Mouse (Mus musculus): ENCODE data around the gene Nxf1. TPM values are rescaled to one million over a fixed set of nuclear protein-coding genes. Genes with fewer than 3 reads are reported as not detected.

Gene Nxf1
- polyA plus RNA-seq, 1 experiment from 2014 or later = 198 TPM

- no peaks in the 10 kb centered on the region for H3K27me3 ChIP-seq (ENCODE audit: control insufficient read depth, insufficient read depth, low read length)
- WGBS = 75% methylated on average over 2 of the region's 2 CpGs
Measured at GRCm38 (mm10) chr19:8747368-8747767, 9.5 kb upstream of the Nxf1 start.

DNA sequence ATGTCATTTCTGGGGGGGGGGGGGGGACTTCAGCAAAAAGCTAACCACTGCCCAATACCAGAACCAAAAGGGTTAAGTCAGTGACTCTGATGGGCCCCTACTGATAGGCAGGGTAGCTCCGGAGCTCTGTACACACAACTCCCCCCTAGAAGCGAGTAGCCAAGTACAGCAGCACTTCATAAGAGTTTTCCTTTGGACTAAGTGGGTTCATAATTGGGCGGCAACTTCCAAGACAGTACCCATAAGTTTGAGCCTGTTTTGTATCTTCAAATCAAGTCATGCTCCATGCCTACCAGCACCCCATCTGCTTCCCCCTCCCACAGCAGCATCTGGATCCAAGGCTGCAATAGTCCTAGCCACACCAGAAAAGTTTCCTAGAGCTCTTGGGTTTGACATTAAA lies 1.2 kb upstream of the Nxf1 start:
- Histone ChIP-seq H3K9ac (ENCODE audit: low read depth, low read length) (no peak overlapping the region), H3K36me3 (ENCODE audit: control insufficient read depth, insufficient read depth, low read length) (peaks cover 43% of the 10 kb centered on the region)

More at GRCm38 (mm10) chr19:8747368-8747767, 9.5 kb upstream of the Nxf1 start:
- Histone ChIP-seq H3K4me3 (ENCODE audit: low read length) (no peak overlapping the region), H3K9me3 (ENCODE audit: control insufficient read depth, low read length) (no peaks in the 10 kb centered on the region), H3K4me2 (replicated peaks; ENCODE audit: low read depth, low read length) (no peak overlapping the region), H3K4me1 (ENCODE audit: control insufficient read depth, insufficient read depth, low read length) (peaks cover 7% of the 10 kb centered on the region; the same call in 1 of the 2 replicates), H3K9ac (ENCODE audit: low read depth, low read length) (no peak overlapping the region), H3K36me3 (ENCODE audit: control insufficient read depth, insufficient read depth, low read length) (peaks cover 90% of the 10 kb centered on the region), H3K27ac (ENCODE audit: low read depth, low read length) (no peak overlapping the region)
- ATAC-seq (ENCODE audit: low FRiP score, low TSS enrichment) = no peak

DNA sequence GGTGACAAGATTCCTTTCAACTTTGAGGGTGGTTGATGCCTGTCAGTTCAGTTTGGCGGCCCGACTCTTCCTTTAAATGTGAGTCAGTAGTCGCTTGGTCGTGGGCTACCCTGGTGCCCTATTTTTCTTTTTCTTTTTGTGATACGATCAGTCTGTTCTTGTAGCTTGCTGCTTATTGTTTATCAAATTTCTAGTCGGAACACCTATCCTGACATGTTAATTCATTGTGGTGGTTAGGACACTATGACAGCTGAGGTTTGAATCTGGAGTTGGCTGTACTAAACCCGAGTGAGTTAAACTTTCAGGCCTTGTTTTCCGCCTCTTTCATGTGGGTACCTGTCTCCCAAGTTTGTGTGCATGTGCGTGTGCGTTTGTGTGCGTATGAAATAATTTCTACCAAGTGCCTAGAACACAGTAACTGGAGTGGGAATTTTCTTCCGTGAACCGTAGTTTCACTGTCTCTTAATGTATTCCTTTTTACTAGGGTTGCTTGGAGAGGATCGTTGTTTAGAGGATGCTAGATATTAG lies 662 bp downstream of the Nxf1 start:
- Histone ChIP-seq H3K4me3 (ENCODE audit: low read length) (peak overlapping the region; percentile 96), H3K27ac (ENCODE audit: low read depth, low read length) (peak overlapping the region; percentile 90), H3K36me3 (ENCODE audit: control insufficient read depth, insufficient read depth, low read length) (peaks cover 31% of the 10 kb centered on the region), H3K4me2 (replicated peaks; ENCODE audit: low read depth, low read length) (peak overlapping the region; percentile 81), H3K9me3 (ENCODE audit: control insufficient read depth, low read length) (no peaks in the 10 kb centered on the region), H3K9ac (ENCODE audit: low read depth, low read length) (peak overlapping the region; percentile 95), H3K27me3 (ENCODE audit: control insufficient read depth, insufficient read depth, low read length) (no peaks in the 10 kb centered on the region), H3K4me1 (ENCODE audit: control insufficient read depth, insufficient read depth, low read length) (peaks cover 14% of the 10 kb centered on the region; the same call in 1 of the 2 replicates)
- no peak for ATAC-seq (ENCODE audit: low FRiP score, low TSS enrichment)
- WGBS = 4% methylated on average over 14 of the region's 14 CpGs

More for the DNA sequence above, 1.2 kb upstream of the Nxf1 start:
- Histone ChIP-seq H3K27ac (ENCODE audit: low read depth, low read length) (no peak overlapping the region), H3K27me3 (ENCODE audit: control insufficient read depth, insufficient read depth, low read length) (no peaks in the 10 kb centered on the region), H3K4me1 (ENCODE audit: control insufficient read depth, insufficient read depth, low read length) (peaks cover 14% of the 10 kb centered on the region; the same call in 1 of the 2 replicates), H3K4me2 (replicated peaks; ENCODE audit: low read depth, low read length) (no peak overlapping the region), H3K4me3 (ENCODE audit: low read length) (0 out of 2 replicates have a peak overlapping the region, but pooled peaks have one; percentile 96), H3K9me3 (ENCODE audit: control insufficient read depth, low read length) (no peaks in the 10 kb centered on the region)
- no peak for ATAC-seq (ENCODE audit: low FRiP score, low TSS enrichment)
- WGBS = 71% methylated on average over 3 of the region's 3 CpGs

GRCm38 (mm10) chr19:8758899-8759298 lies 2.0 kb downstream of the Nxf1 start:
- no peak overlapping the region; the same call in 1 of the 2 replicates for H3K4me3 ChIP-seq (ENCODE audit: low read length)
- H3K9ac ChIP-seq (ENCODE audit: low read depth, low read length) = no peak overlapping the region
- peaks cover 14% of the 10 kb centered on the region; the same call in 1 of the 2 replicates for H3K4me1 ChIP-seq (ENCODE audit: control insufficient read depth, insufficient read depth, low read length)
- no peak overlapping the region for H3K27ac ChIP-seq (ENCODE audit: low read depth, low read length)
- WGBS = 90% methylated on average over 2 of the region's 2 CpGs
- no peak for ATAC-seq (ENCODE audit: low FRiP score, low TSS enrichment)
- H3K27me3 ChIP-seq (ENCODE audit: control insufficient read depth, insufficient read depth, low read length) = no peaks in the 10 kb centered on the region
- peaks cover 31% of the 10 kb centered on the region for H3K36me3 ChIP-seq (ENCODE audit: control insufficient read depth, insufficient read depth, low read length)
- H3K9me3 ChIP-seq (ENCODE audit: control insufficient read depth, low read length) = no peaks in the 10 kb centered on the region
- peak overlapping the region; percentile 81; the same call in 1 of the 2 replicates for H3K4me2 ChIP-seq (replicated peaks; ENCODE audit: low read depth, low read length)

DNA sequence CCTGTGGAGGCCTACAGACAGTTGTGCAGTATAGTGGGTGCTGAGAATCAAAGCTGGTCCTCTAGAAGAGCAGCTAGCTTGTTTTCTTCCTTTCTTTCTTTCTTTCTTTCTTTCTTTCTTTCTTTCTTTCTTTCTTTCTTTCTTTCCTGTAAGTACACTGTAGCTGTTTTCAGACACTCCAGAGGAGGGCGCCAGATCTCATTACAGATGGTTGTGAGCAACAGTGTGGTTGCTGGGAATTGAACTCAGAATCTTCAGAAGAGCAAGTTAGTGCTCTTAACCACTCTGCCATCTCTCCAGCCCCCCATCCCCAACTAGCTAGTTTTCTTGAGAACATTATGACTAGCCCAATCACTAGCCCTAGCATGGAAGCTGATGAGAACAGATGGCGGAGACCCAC lies 3.9 kb downstream of the Nxf1 start:
- Histone ChIP-seq H3K27me3 (ENCODE audit: control insufficient read depth, insufficient read depth, low read length) (no peaks in the 10 kb centered on the region), H3K27ac (ENCODE audit: low read depth, low read length) (no peak overlapping the region), H3K4me2 (replicated peaks; ENCODE audit: low read depth, low read length) (no peak overlapping the region), H3K4me3 (ENCODE audit: low read length) (no peak overlapping the region), H3K36me3 (ENCODE audit: control insufficient read depth, insufficient read depth, low read length) (peaks cover 37% of the 10 kb centered on the region), H3K9me3 (ENCODE audit: control insufficient read depth, low read length) (peaks cover 11% of the 10 kb centered on the region), H3K9ac (ENCODE audit: low read depth, low read length) (no peak overlapping the region), H3K4me1 (ENCODE audit: control insufficient read depth, insufficient read depth, low read length) (peaks cover 7% of the 10 kb centered on the region; the same call in 1 of the 2 replicates)
- 91% methylated on average over 2 of the region's 2 CpGs for WGBS
- no peak for ATAC-seq (ENCODE audit: low FRiP score, low TSS enrichment)

- no peak overlapping the region for H3K4me2 ChIP-seq (replicated peaks; ENCODE audit: low read depth, low read length)
- H3K9ac ChIP-seq (ENCODE audit: low read depth, low read length) = no peak overlapping the region
- peaks cover 11% of the 10 kb centered on the region for H3K9me3 ChIP-seq (ENCODE audit: control insufficient read depth, low read length)
- H3K4me1 ChIP-seq (ENCODE audit: control insufficient read depth, insufficient read depth, low read length) = peaks cover 3% of the 10 kb centered on the region; the same call in 1 of the 2 replicates
- 92% methylated on average over 4 of the region's 4 CpGs for WGBS
- no peaks in the 10 kb centered on the region for H3K27me3 ChIP-seq (ENCODE audit: control insufficient read depth, insufficient read depth, low read length)
- H3K36me3 ChIP-seq (ENCODE audit: control insufficient read depth, insufficient read depth, low read length) = peaks cover 61% of the 10 kb centered on the region
- H3K27ac ChIP-seq (ENCODE audit: low read depth, low read length) = no peak overlapping the region
- H3K4me3 ChIP-seq (ENCODE audit: low read length) = no peak overlapping the region
- ATAC-seq (ENCODE audit: low FRiP score, low TSS enrichment) = no peak
Measured at GRCm38 (mm10) chr19:8763276-8763675, 6.4 kb downstream of the Nxf1 start.

DNA sequence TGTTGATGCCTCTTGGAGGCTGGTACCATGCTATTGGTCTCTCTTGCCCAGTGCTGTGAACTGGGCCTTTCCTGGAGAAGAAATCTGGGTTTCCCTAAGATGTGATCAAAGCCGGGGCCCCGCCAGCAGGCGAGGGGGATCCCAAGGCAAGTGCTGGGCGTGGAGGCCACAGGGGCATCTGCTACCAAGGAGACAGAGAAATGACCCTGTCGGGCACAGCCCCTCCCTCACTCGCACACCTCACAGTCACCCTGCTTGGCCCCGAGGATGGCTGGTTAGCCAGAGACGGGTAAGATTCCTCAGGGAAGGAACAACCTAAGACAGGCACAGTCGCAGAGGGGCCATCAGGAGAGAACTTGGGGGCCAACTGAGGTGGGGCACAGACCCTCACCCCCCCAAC lies 8.7 kb downstream of the Nxf1 start:
- no peak overlapping the region for H3K27ac ChIP-seq (ENCODE audit: low read depth, low read length)
- 96% methylated on average over 9 of the region's 9 CpGs for WGBS
- ATAC-seq (ENCODE audit: low FRiP score, low TSS enrichment) = no peak
- H3K4me1 ChIP-seq (ENCODE audit: control insufficient read depth, insufficient read depth, low read length) = 0 out of 2 replicates have a peak, but pooled peaks cover 4% of the 10 kb centered on the region
- H3K9me3 ChIP-seq (ENCODE audit: control insufficient read depth, low read length) = peaks cover 11% of the 10 kb centered on the region
- H3K4me2 ChIP-seq (replicated peaks; ENCODE audit: low read depth, low read length) = no peak overlapping the region
- H3K36me3 ChIP-seq (ENCODE audit: control insufficient read depth, insufficient read depth, low read length) = peaks cover 81% of the 10 kb centered on the region
- H3K9ac ChIP-seq (ENCODE audit: low read depth, low read length) = no peak overlapping the region
- H3K27me3 ChIP-seq (ENCODE audit: control insufficient read depth, insufficient read depth, low read length) = no peaks in the 10 kb centered on the region
- H3K4me3 ChIP-seq (ENCODE audit: low read length) = no peak overlapping the region

- Histone ChIP-seq H3K4me1 (ENCODE audit: control insufficient read depth, insufficient read depth, low read length) (peaks cover 24% of the 10 kb centered on the region), H3K9ac (ENCODE audit: low read depth, low read length) (peak within 1 kb of the TSS; percentile 93), H3K9me3 (ENCODE audit: control insufficient read depth, low read length) (peaks cover under 1% of the 10 kb centered on the region; the same call in 1 of the 2 replicates), H3K4me2 (replicated peaks; ENCODE audit: low read depth, low read length) (peak within 1 kb of the TSS; percentile 75), H3K4me3 (ENCODE audit: low read length) (peak within 1 kb of the TSS; percentile 84), H3K36me3 (ENCODE audit: control insufficient read depth, insufficient read depth, low read length) (peaks cover 58% of the 10 kb centered on the region), H3K27me3 (ENCODE audit: control insufficient read depth, insufficient read depth, low read length) (no peaks in the 10 kb centered on the region), H3K27ac (ENCODE audit: low read depth, low read length) (peak within 1 kb of the TSS; percentile 85)
- 0 out of 2 replicates have a peak, but pooled peaks have one; percentile 38 for ATAC-seq (ENCODE audit: low FRiP score, low TSS enrichment)
- 33% methylated on average over 29 of the region's 29 CpGs for WGBS
Measured at GRCm38 (mm10) chr19:8770567-8771270, 13.8 kb downstream of the Nxf1 start, which contains the start of gene Tmem223. Tmem223 (plus strand) TSS chr19:8770996.

- Histone ChIP-seq H3K36me3 (ENCODE audit: control insufficient read depth, insufficient read depth, low read length) (peaks cover 40% of the 10 kb centered on the region), H3K9ac (ENCODE audit: low read depth, low read length) (peak overlapping the region; percentile 96; the same call in 1 of the 2 replicates), H3K4me3 (ENCODE audit: low read length) (peak overlapping the region; percentile 70; the same call in 1 of the 2 replicates), H3K9me3 (ENCODE audit: control insufficient read depth, low read length) (no peaks in the 10 kb centered on the region), H3K4me1 (ENCODE audit: control insufficient read depth, insufficient read depth, low read length) (peaks cover 25% of the 10 kb centered on the region), H3K27me3 (ENCODE audit: control insufficient read depth, insufficient read depth, low read length) (no peaks in the 10 kb centered on the region), H3K27ac (ENCODE audit: low read depth, low read length) (0 out of 2 replicates have a peak overlapping the region, but pooled peaks have one; percentile 97), H3K4me2 (replicated peaks; ENCODE audit: low read depth, low read length) (peak overlapping the region; percentile 98)
- 84% methylated on average over 5 of the region's 5 CpGs for WGBS
- ATAC-seq (ENCODE audit: low FRiP score, low TSS enrichment) = no peak
Measured at GRCm38 (mm10) chr19:8772996-8773395, 16.1 kb downstream of the Nxf1 start.

All from kidney, embryonic 14.5 days (tissue).